1 mouse cellular context compared by ENCODE assay signal in genomic region chr9:90135466-90135865, GRCm38 (mm10).
TF ChIP-seq lines count a peak whose summit lies in the region.

No protein-coding gene starts in this region.

TF ChIP-seq in MEL, 35 proteins besides CTCF, POLR2A, EP300 and RAD21 (continued from another document):
- TF ChIP-seq ZNF384 (IDR thresholded peaks at IDR 0.05; ENCODE audit: low read depth, low read length) (no peak), MYC (IDR thresholded peaks at IDR 0.05; ENCODE audit: low read depth, low read length) (no peak), BHLHE40 (IDR thresholded peaks at IDR 0.05; ENCODE audit: borderline replicate concordance, low read depth, low read length) (no peak), RCOR1 (IDR thresholded peaks at IDR 0.05; ENCODE audit: low read depth, low read length) (no peak), TCF12 (IDR thresholded peaks at IDR 0.05; ENCODE audit: low read depth, low read length) (no peak), GABPA (IDR thresholded peaks at IDR 0.05; ENCODE audit: low read depth, low read length) (no peak), NRF1 (IDR thresholded peaks at IDR 0.05; ENCODE audit: insufficient read depth, low read depth, low read length, poor library complexity, severe bottlenecking) (no peak), MYB (IDR thresholded peaks at IDR 0.05; ENCODE audit: low read depth, low read length) (no peak), USF2 (IDR thresholded peaks at IDR 0.05; ENCODE audit: borderline replicate concordance in 1 of 2, insufficient read depth in 1 of 2, low read depth in 1 of 2, low read length in 2 of 2) (no peak), MXI1 (IDR thresholded peaks at IDR 0.05; ENCODE audit: low read depth, low read length) (no peak)
